ENCODE assay signal across 30 mouse cellular contexts in genomic region chr4:35124027-35124426, GRCm38 (mm10). TPM values are rescaled to one million over a fixed set of nuclear protein-coding genes. Genes with fewer than 3 reads are reported as not detected.
DNase-seq lines count a peak whose midpoint lies in the region; ATAC-seq and TF ChIP-seq lines count a peak whose summit lies in the region.
"Had no signal": no experiment of that assay in that cellular context is flagged by ENCODE, and none has a peak within 500 bp of the region (broad histone marks: within the 10 kb centered on the region; RNA-seq: fewer than 3 reads in every experiment).

No protein-coding gene starts in this region.

- 53% methylated on average over 11 of the region's 11 CpGs for WGBS in lung, embryonic 16.5 days
- 68% methylated on average over 11 of the region's 11 CpGs for WGBS in lung, postnatal 0 days
- 72% methylated on average over 11 of the region's 11 CpGs for WGBS in forebrain, embryonic 13.5 days
- 56% methylated on average over 11 of the region's 11 CpGs for WGBS in intestine, embryonic 14.5 days
- 49% methylated on average over 11 of the region's 11 CpGs for WGBS in stomach, embryonic 14.5 days

- peaks cover 9% of the 10 kb centered on the region for H3K4me1 ChIP-seq in lung, embryonic 16.5 days (replicated peaks; ENCODE audit: control insufficient read depth, insufficient read depth, low read length)
- H3K4me1 ChIP-seq in lung, postnatal 0 days (ENCODE audit: insufficient read depth, low read depth, low read length): no peaks in the 10 kb centered on the region
- peaks cover 67% of the 10 kb centered on the region for H3K4me1 ChIP-seq in forebrain, embryonic 13.5 days
- peaks cover 52% of the 10 kb centered on the region for H3K4me1 ChIP-seq in intestine, embryonic 14.5 days (replicated peaks; ENCODE audit: control insufficient read depth, insufficient read depth, low read length)
- peaks cover 51% of the 10 kb centered on the region for H3K4me1 ChIP-seq in stomach, embryonic 14.5 days (ENCODE audit: control insufficient read depth, insufficient read depth, low read length)

- TF ChIP-seq EP300 in lung, postnatal 0 days (IDR thresholded peaks at IDR 0.05): no peak

- no peak overlapping the region for H3K9ac ChIP-seq in lung, embryonic 16.5 days (ENCODE audit: low read length)
- H3K9ac ChIP-seq in lung, postnatal 0 days (replicated peaks; ENCODE audit: low read depth): no peak overlapping the region
- H3K9ac ChIP-seq in forebrain, embryonic 13.5 days: no peak overlapping the region
- H3K9ac ChIP-seq in intestine, embryonic 14.5 days (ENCODE audit: low read length): no peak overlapping the region
- H3K9ac ChIP-seq in stomach, embryonic 14.5 days (replicated peaks; ENCODE audit: low read depth, low read length): no peak overlapping the region
- H3K9ac ChIP-seq: embryonic facial prominence, embryonic 15.5 days; heart, embryonic 13.5 days; hindbrain, embryonic 13.5 days; limb, embryonic 12.5 days; liver, postnatal 0 days; neural tube, embryonic 15.5 days had no signal

- no peaks in the 10 kb centered on the region for H3K36me3 ChIP-seq in lung, embryonic 16.5 days (ENCODE audit: control insufficient read depth, insufficient read depth, low read length)
- H3K36me3 ChIP-seq in lung, postnatal 0 days (ENCODE audit: insufficient read depth, low read length): no peaks in the 10 kb centered on the region
- H3K36me3 ChIP-seq in forebrain, embryonic 13.5 days (ENCODE audit: poor library complexity, severe bottlenecking): no peaks in the 10 kb centered on the region
- H3K36me3 ChIP-seq in intestine, embryonic 14.5 days (ENCODE audit: control insufficient read depth, insufficient read depth, low read length): no peaks in the 10 kb centered on the region
- no peaks in the 10 kb centered on the region for H3K36me3 ChIP-seq in stomach, embryonic 14.5 days (ENCODE audit: control insufficient read depth, insufficient read depth, low read length)
- H3K36me3 ChIP-seq: embryonic facial prominence, embryonic 15.5 days; heart, embryonic 13.5 days; hindbrain, embryonic 13.5 days; limb, embryonic 12.5 days; neural tube, embryonic 15.5 days had no signal

- no peak for TF ChIP-seq CTCF in lung, postnatal 0 days (IDR thresholded peaks at IDR 0.05)

- no peaks in the 10 kb centered on the region for H3K9me3 ChIP-seq in lung, embryonic 16.5 days (ENCODE audit: control insufficient read depth, low read length)
- no peaks in the 10 kb centered on the region for H3K9me3 ChIP-seq in lung, postnatal 0 days (ENCODE audit: low read length)
- no peaks in the 10 kb centered on the region for H3K9me3 ChIP-seq in forebrain, embryonic 13.5 days (replicated peaks)
- no peaks in the 10 kb centered on the region for H3K9me3 ChIP-seq in intestine, embryonic 14.5 days (ENCODE audit: control insufficient read depth, low read length)
- no peaks in the 10 kb centered on the region for H3K9me3 ChIP-seq in stomach, embryonic 14.5 days (ENCODE audit: control insufficient read depth, low read depth, low read length)
- H3K9me3 ChIP-seq: embryonic facial prominence, embryonic 15.5 days; heart, embryonic 13.5 days; hindbrain, embryonic 13.5 days; limb, embryonic 12.5 days; neural tube, embryonic 15.5 days had no signal

- DNase-seq in lung, postnatal 0 days (ENCODE audit: low spot score): no peak
- DNase-seq in intestine, embryonic 14.5 days (ENCODE audit: low spot score): no peak
- no peak for DNase-seq in left cerebral cortex, adult 9 months (ENCODE audit: low spot score in 2 of 2)
- no peak for DNase-seq in cerebellum, postnatal 36 days
- DNase-seq in adrenal gland, postnatal 14 days: no peak
- DNase-seq: adrenal gland, postnatal 10 days; cerebellum, adult 2 months; gastrocnemius, postnatal 14 days; heart, adult 2 months; kidney, postnatal 25 days; liver, postnatal 0 days; right cerebral cortex, adult 18-20 months had no signal

- peak; percentile 36 for ATAC-seq in lung, embryonic 16.5 days (ENCODE audit: low read depth)
- no peak for ATAC-seq in lung, postnatal 0 days
- no peak for ATAC-seq in forebrain, embryonic 13.5 days
- peak; percentile 12; the same call in 1 of the 2 replicates for ATAC-seq in intestine, embryonic 14.5 days (replicated peaks; ENCODE audit: low FRiP score, low TSS enrichment, low read depth)
- ATAC-seq in stomach, embryonic 14.5 days (ENCODE audit: insufficient number of reproducible peaks, insufficient read depth, low FRiP score, low read depth): 0 out of 2 replicates have a peak, but pooled peaks have one; percentile 2
- ATAC-seq: activated CD4-positive, CD25-positive, alpha-beta regulatory T cell, adult 4 months; inflammation-experienced regulatory T-cells, adult 6 months; liver, postnatal 0 days had no signal

- no peaks in the 10 kb centered on the region for H3K27me3 ChIP-seq in lung, embryonic 16.5 days (ENCODE audit: control insufficient read depth, insufficient read depth, low read depth, low read length)
- H3K27me3 ChIP-seq in lung, postnatal 0 days (replicated peaks; ENCODE audit: insufficient read depth, low read length): no peaks in the 10 kb centered on the region
- no peaks in the 10 kb centered on the region for H3K27me3 ChIP-seq in forebrain, embryonic 13.5 days
- H3K27me3 ChIP-seq in intestine, embryonic 14.5 days (replicated peaks; ENCODE audit: control insufficient read depth, insufficient read depth, low read length): no peaks in the 10 kb centered on the region
- no peaks in the 10 kb centered on the region for H3K27me3 ChIP-seq in stomach, embryonic 14.5 days (ENCODE audit: control insufficient read depth, insufficient read depth, low read length)
- H3K27me3 ChIP-seq: hindbrain, embryonic 13.5 days; limb, embryonic 12.5 days; neural tube, embryonic 15.5 days had no signal

- H3K4me3 ChIP-seq in lung, embryonic 16.5 days (ENCODE audit: low read length): no peak overlapping the region
- no peak overlapping the region for H3K4me3 ChIP-seq in lung, postnatal 0 days (ENCODE audit: low read depth, low read length)
- no peak overlapping the region for H3K4me3 ChIP-seq in forebrain, embryonic 13.5 days
- H3K4me3 ChIP-seq in intestine, embryonic 14.5 days (ENCODE audit: low read depth, low read length): no peak overlapping the region
- H3K4me3 ChIP-seq in stomach, embryonic 14.5 days (ENCODE audit: low read depth, low read length): no peak overlapping the region
- H3K4me3 ChIP-seq: embryonic facial prominence, embryonic 15.5 days; heart, adult 2 months; heart, embryonic 13.5 days; hindbrain, embryonic 13.5 days; layer of hippocampus, adult 2 months; limb, embryonic 12.5 days; neural tube, embryonic 15.5 days had no signal

- H3K27ac ChIP-seq in lung, embryonic 16.5 days (ENCODE audit: low read length): peak overlapping the region; percentile 29; the same call in 1 of the 2 replicates
- H3K27ac ChIP-seq in lung, postnatal 0 days (ENCODE audit: low read length): no peak overlapping the region
- peak overlapping the region; percentile 69 for H3K27ac ChIP-seq in forebrain, embryonic 13.5 days
- H3K27ac ChIP-seq in intestine, embryonic 14.5 days (ENCODE audit: low read depth): peak overlapping the region; percentile 33
- H3K27ac ChIP-seq in stomach, embryonic 14.5 days (ENCODE audit: low read length): peak overlapping the region; percentile 81
- H3K27ac ChIP-seq: embryonic facial prominence, embryonic 15.5 days; heart, adult 2 months; heart, embryonic 13.5 days; hindbrain, embryonic 13.5 days; layer of hippocampus, adult 2 months; limb, embryonic 12.5 days; macrophage; neural tube, embryonic 15.5 days had no signal

- peak overlapping the region; percentile 15 for H3K4me2 ChIP-seq in lung, embryonic 16.5 days (ENCODE audit: low read depth, low read length)
- H3K4me2 ChIP-seq in lung, postnatal 0 days (replicated peaks; ENCODE audit: low read depth, low read length): no peak overlapping the region
- H3K4me2 ChIP-seq in forebrain, embryonic 13.5 days: peak overlapping the region; percentile 39
- no peak overlapping the region; the same call in 1 of the 2 replicates for H3K4me2 ChIP-seq in intestine, embryonic 14.5 days (ENCODE audit: low read length)
- no peak overlapping the region; the same call in 1 of the 2 replicates for H3K4me2 ChIP-seq in stomach, embryonic 14.5 days (replicated peaks; ENCODE audit: low read depth, low read length)
- H3K4me2 ChIP-seq: embryonic facial prominence, embryonic 15.5 days; heart, embryonic 13.5 days; hindbrain, embryonic 13.5 days; limb, embryonic 12.5 days; liver, embryonic 11.5 days; neural tube, embryonic 15.5 days had no signal

RNA-seq across cellular contexts. Expression of gene Ifnk, which starts 27.8 kb away (rescaled TPM):
- not detected in 2 replicates for polyA plus RNA-seq in lung, embryonic 16.5 days (2015; fragmentation: Nextera tagmentation; extraction: Ambion mirVana)
- polyA plus RNA-seq in lung, postnatal 0 days (2015; fragmentation: Nextera tagmentation; extraction: Ambion mirVana): 0.16 and 0.18 TPM in 2 replicates
- polyA plus RNA-seq in forebrain, embryonic 13.5 days (2015; fragmentation: Nextera tagmentation; extraction: Ambion mirVana): 0.30 TPM in 1 of 2 replicates, not detected in the other
- 0.23 and 0.70 TPM in 2 replicates for polyA plus RNA-seq in intestine, embryonic 14.5 days (2014; fragmentation: Nextera tagmentation; extraction: Ambion mirVana)
- 0.55 and 0.65 TPM in 2 replicates for polyA plus RNA-seq in stomach, embryonic 14.5 days (2014; fragmentation: Nextera tagmentation; extraction: Ambion mirVana)
- total RNA-seq in adrenal gland, postnatal 14 days (2021): not detected in 2 replicates
- total RNA-seq: adrenal gland, postnatal 10 days; gastrocnemius, postnatal 14 days; heart, adult 2 months; heart, postnatal 25 days; layer of hippocampus, adult 2 months; layer of hippocampus, postnatal 25 days; left cerebral cortex, postnatal 10 days had no signal
- polyA plus RNA-seq: activated CD4-positive, CD25-positive, alpha-beta regulatory T cell, adult 4 months; C2C12; cerebellum, adult 2 months; embryonic facial prominence, embryonic 15.5 days; heart, adult 2 months; heart, embryonic 13.5 days; hindbrain, embryonic 13.5 days; inflammation-experienced regulatory T-cells, adult 6 months; liver, embryonic 11.5 days; macrophage; neural tube, embryonic 15.5 days; testis, adult 2 months had no signal

RNA-seq across cellular contexts. Expression of gene Mob3b, which starts 33.3 kb away (rescaled TPM):
- 11.5 and 12.1 TPM in 2 replicates for polyA plus RNA-seq in lung, embryonic 16.5 days (2015; fragmentation: Nextera tagmentation; extraction: Ambion mirVana)
- polyA plus RNA-seq in lung, postnatal 0 days (2015; fragmentation: Nextera tagmentation; extraction: Ambion mirVana): 14.7 and 14.8 TPM in 2 replicates
- 12.4 and 12.6 TPM in 2 replicates for polyA plus RNA-seq in forebrain, embryonic 13.5 days (2015; fragmentation: Nextera tagmentation; extraction: Ambion mirVana)
- 21.2 and 21.3 TPM in 2 replicates for polyA plus RNA-seq in intestine, embryonic 14.5 days (2014; fragmentation: Nextera tagmentation; extraction: Ambion mirVana)
- 22.5 and 23.6 TPM in 2 replicates for polyA plus RNA-seq in stomach, embryonic 14.5 days (2014; fragmentation: Nextera tagmentation; extraction: Ambion mirVana)
- total RNA-seq in adrenal gland, postnatal 14 days (2021): 20.2 and 21.0 TPM in 2 replicates

Comparison
In these comparisons a context has a peak if more than half of its experiments do, and no peak if none do; other contexts are left out.
1. ATAC-seq: peak in lung, embryonic 16.5 days (single experiment), intestine, embryonic 14.5 days (single experiment) and stomach, embryonic 14.5 days (single experiment); none in lung, postnatal 0 days (single experiment) and forebrain, embryonic 13.5 days (single experiment).
2. H3K4me2 ChIP-seq: peak in lung, embryonic 16.5 days (single experiment) and forebrain, embryonic 13.5 days (single experiment); none in lung, postnatal 0 days (single experiment), intestine, embryonic 14.5 days (single experiment) and stomach, embryonic 14.5 days (single experiment).